Mouse (Mus musculus): Measurements from ENCODE around the gene Rimbp3. TPM values are rescaled to one million over a fixed set of nuclear protein-coding genes. Genes with fewer than 3 reads are reported as not detected.

Rimbp3 gene
- total and polyA plus RNA-seq, 2 experiments from 2014 or later = 0.11 to 0.61 TPM

GRCm38 (mm10) chr16:17177623-17178170, 30.7 kb upstream of the Rimbp3 start:
- WGBS = 85% methylated on average over 1 of the region's 1 CpGs
- ATAC-seq (ENCODE audit: insufficient read depth, low read depth) (no peak), DNase-seq (ENCODE audit: low spot score) (no peak)
- Histone ChIP-seq H3K27ac (ENCODE audit: low read depth) (no peak overlapping the region), H3K27me3 (ENCODE audit: control insufficient read depth, insufficient read depth, low read length) (no peaks in the 10 kb centered on the region), H3K36me3 (replicated peaks; ENCODE audit: control insufficient read depth, insufficient read depth, low read length) (peaks cover 40% of the 10 kb centered on the region), H3K9me3 (replicated peaks; ENCODE audit: control insufficient read depth, low read length) (no peaks in the 10 kb centered on the region), H3K4me1 (ENCODE audit: control insufficient read depth, insufficient read depth) (peaks cover 6% of the 10 kb centered on the region; the same call in 1 of the 2 replicates), H3K9ac (replicated peaks; ENCODE audit: low read depth, low read length) (no peak overlapping the region), H3K4me2 (ENCODE audit: low read depth, low read length) (no peak overlapping the region), H3K4me3 (ENCODE audit: low read depth, low read length) (no peak overlapping the region)
- TF ChIP-seq CTCF (IDR thresholded peaks at IDR 0.05; ENCODE audit: low read depth) (no peak), EP300 (IDR thresholded peaks at IDR 0.05; ENCODE audit: low read depth) (no peak)

- 92% methylated on average over 3 of the region's 3 CpGs for WGBS
- ATAC-seq (ENCODE audit: insufficient read depth, low read depth) (no peak), DNase-seq (ENCODE audit: low spot score) (no peak)
- Histone ChIP-seq H3K9ac (replicated peaks; ENCODE audit: low read depth, low read length) (no peak overlapping the region), H3K4me3 (ENCODE audit: low read depth, low read length) (no peak overlapping the region), H3K4me1 (ENCODE audit: control insufficient read depth, insufficient read depth) (peaks cover 6% of the 10 kb centered on the region; the same call in 1 of the 2 replicates), H3K4me2 (ENCODE audit: low read depth, low read length) (no peak overlapping the region), H3K27ac (ENCODE audit: low read depth) (no peak overlapping the region), H3K9me3 (replicated peaks; ENCODE audit: control insufficient read depth, low read length) (no peaks in the 10 kb centered on the region), H3K27me3 (ENCODE audit: control insufficient read depth, insufficient read depth, low read length) (no peaks in the 10 kb centered on the region), H3K36me3 (replicated peaks; ENCODE audit: control insufficient read depth, insufficient read depth, low read length) (peaks cover 22% of the 10 kb centered on the region)
- TF ChIP-seq EP300 (IDR thresholded peaks at IDR 0.05; ENCODE audit: low read depth) (no peak), CTCF (IDR thresholded peaks at IDR 0.05; ENCODE audit: low read depth) (no peak)
These were observed 28.7 kb upstream of the Rimbp3 start for GRCm38 (mm10) chr16:17179706-17180105.

DNA sequence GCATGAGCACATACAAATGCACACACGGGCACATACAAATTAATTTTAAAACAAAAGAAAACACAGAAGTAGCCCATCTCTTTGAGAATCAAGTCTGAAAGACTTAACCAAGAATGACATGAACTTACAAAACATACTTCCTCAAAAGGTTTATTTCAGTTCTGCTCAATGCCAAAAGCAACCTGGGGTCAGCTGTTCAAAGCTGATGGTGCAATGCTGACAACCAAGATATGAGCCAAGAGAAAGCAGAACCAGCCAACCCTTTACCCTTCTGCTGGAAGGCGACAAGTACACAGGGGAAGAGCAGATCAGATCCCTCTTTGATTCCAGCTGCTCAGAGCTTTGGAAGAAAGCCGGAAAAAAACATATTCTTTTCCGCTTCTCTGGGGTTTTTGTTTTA, 27.0 kb upstream of the Rimbp3 start:
- Histone ChIP-seq H3K9me3 (replicated peaks; ENCODE audit: control insufficient read depth, low read length) (no peaks in the 10 kb centered on the region), H3K27me3 (ENCODE audit: control insufficient read depth, insufficient read depth, low read length) (no peaks in the 10 kb centered on the region), H3K4me1 (ENCODE audit: control insufficient read depth, insufficient read depth) (peaks cover 6% of the 10 kb centered on the region; the same call in 1 of the 2 replicates), H3K36me3 (replicated peaks; ENCODE audit: control insufficient read depth, insufficient read depth, low read length) (peaks cover 12% of the 10 kb centered on the region; the same call in 1 of the 2 replicates), H3K27ac (ENCODE audit: low read depth) (0 out of 2 replicates have a peak overlapping the region, but pooled peaks have one; percentile 7), H3K4me3 (ENCODE audit: low read depth, low read length) (no peak overlapping the region), H3K4me2 (ENCODE audit: low read depth, low read length) (no peak overlapping the region), H3K9ac (replicated peaks; ENCODE audit: low read depth, low read length) (no peak overlapping the region)
- no peak for ATAC-seq (ENCODE audit: insufficient read depth, low read depth)
- no peak for DNase-seq (ENCODE audit: low spot score)
- no peak for TF ChIP-seq CTCF (IDR thresholded peaks at IDR 0.05; ENCODE audit: low read depth)
- TF ChIP-seq EP300 (IDR thresholded peaks at IDR 0.05; ENCODE audit: low read depth) = no peak
- WGBS = 56% methylated on average over 4 of the region's 4 CpGs

DNA sequence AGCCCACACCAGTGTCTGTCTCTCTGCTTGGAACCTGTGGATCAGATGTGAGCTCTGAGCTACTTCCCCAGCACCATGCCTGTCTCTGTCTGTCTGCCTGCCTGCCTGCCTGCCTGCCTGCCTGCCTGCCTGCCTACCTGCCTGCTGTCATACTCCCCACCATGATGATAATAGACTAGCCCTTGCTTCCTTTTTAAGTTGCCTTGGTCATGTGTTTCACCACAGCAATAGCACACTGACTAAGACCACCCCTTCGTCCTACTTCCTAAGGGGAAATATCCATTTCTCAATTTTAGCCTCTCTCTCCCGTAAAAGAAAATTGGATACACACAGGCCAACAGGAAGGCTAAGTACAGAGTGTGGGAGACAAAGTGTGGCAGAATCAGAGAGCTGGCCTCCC, 26.3 kb upstream of the Rimbp3 start:
- ATAC-seq (ENCODE audit: insufficient read depth, low read depth) (no peak), DNase-seq (ENCODE audit: low spot score) (no peak)
- no peak for TF ChIP-seq EP300 (IDR thresholded peaks at IDR 0.05; ENCODE audit: low read depth)
- TF ChIP-seq CTCF (IDR thresholded peaks at IDR 0.05; ENCODE audit: low read depth) = no peak
- peaks cover 12% of the 10 kb centered on the region; the same call in 1 of the 2 replicates for H3K36me3 ChIP-seq (replicated peaks; ENCODE audit: control insufficient read depth, insufficient read depth, low read length)
- no peak overlapping the region for H3K9ac ChIP-seq (replicated peaks; ENCODE audit: low read depth, low read length)
- H3K9me3 ChIP-seq (replicated peaks; ENCODE audit: control insufficient read depth, low read length) = no peaks in the 10 kb centered on the region
- no peak overlapping the region for H3K27ac ChIP-seq (ENCODE audit: low read depth)
- no peaks in the 10 kb centered on the region for H3K27me3 ChIP-seq (ENCODE audit: control insufficient read depth, insufficient read depth, low read length)
- H3K4me3 ChIP-seq (ENCODE audit: low read depth, low read length) = no peak overlapping the region
- H3K4me2 ChIP-seq (ENCODE audit: low read depth, low read length) = no peak overlapping the region
- 68% methylated on average over 2 of the region's 2 CpGs for WGBS
- no peaks in the 10 kb centered on the region; the same call in 1 of the 2 replicates for H3K4me1 ChIP-seq (ENCODE audit: control insufficient read depth, insufficient read depth)

DNA sequence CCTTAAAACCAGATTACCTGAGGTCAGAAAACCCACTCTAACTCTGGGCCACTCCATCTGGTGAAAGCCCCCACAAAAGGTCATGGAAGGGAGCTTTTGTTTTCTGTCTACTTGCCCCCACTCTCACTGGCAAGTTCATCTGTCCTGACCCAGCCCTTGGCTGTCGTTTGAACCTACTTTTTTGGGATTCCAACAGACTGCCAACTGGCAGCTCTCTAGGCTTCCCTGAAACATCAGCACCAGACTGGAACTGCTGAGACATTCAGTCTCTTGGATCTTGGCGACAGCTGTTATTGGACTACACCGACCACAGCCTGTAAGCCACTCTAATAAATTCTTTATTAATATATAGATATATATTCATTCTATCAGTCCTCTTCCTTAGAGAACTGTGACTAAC, 25.4 kb upstream of the Rimbp3 start:
- Histone ChIP-seq H3K4me3 (ENCODE audit: low read depth, low read length) (no peak overlapping the region), H3K27me3 (ENCODE audit: control insufficient read depth, insufficient read depth, low read length) (no peaks in the 10 kb centered on the region), H3K9me3 (replicated peaks; ENCODE audit: control insufficient read depth, low read length) (no peaks in the 10 kb centered on the region), H3K27ac (ENCODE audit: low read depth) (no peak overlapping the region), H3K36me3 (replicated peaks; ENCODE audit: control insufficient read depth, insufficient read depth, low read length) (peaks cover 5% of the 10 kb centered on the region; the same call in 1 of the 2 replicates), H3K9ac (replicated peaks; ENCODE audit: low read depth, low read length) (no peak overlapping the region), H3K4me2 (ENCODE audit: low read depth, low read length) (no peak overlapping the region), H3K4me1 (ENCODE audit: control insufficient read depth, insufficient read depth) (no peaks in the 10 kb centered on the region; the same call in 1 of the 2 replicates)
- WGBS = 68% methylated on average over 3 of the region's 3 CpGs
- TF ChIP-seq CTCF (IDR thresholded peaks at IDR 0.05; ENCODE audit: low read depth) (no peak), EP300 (IDR thresholded peaks at IDR 0.05; ENCODE audit: low read depth) (no peak)
- DNase-seq (ENCODE audit: low spot score) (no peak), ATAC-seq (ENCODE audit: insufficient read depth, low read depth) (no peak)

DNA sequence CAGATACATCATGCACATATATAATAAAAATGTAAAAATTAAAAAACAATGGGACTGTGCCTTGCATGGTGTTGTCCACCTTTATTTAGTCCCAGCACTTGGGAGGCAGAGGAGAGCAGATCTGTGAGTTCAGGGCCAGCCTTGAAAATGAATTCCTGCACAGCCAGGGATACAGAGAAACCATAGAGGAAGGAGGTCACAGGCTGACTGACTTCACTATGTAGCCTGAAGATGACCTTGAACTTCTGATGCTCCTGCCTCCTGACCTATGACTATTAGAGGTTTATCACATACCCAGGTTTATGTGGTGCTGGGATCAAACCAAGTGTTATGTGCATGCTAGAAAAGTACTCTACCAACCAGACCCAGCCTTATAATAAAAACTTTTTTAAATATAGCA, 22.9 kb upstream of the Rimbp3 start:
- DNase-seq (ENCODE audit: low spot score) = no peak
- no peak for ATAC-seq (ENCODE audit: insufficient read depth, low read depth)
- Histone ChIP-seq H3K4me3 (ENCODE audit: low read depth, low read length) (no peak overlapping the region), H3K27ac (ENCODE audit: low read depth) (no peak overlapping the region), H3K4me1 (ENCODE audit: control insufficient read depth, insufficient read depth) (no peaks in the 10 kb centered on the region; the same call in 1 of the 2 replicates), H3K4me2 (ENCODE audit: low read depth, low read length) (no peak overlapping the region), H3K9ac (replicated peaks; ENCODE audit: low read depth, low read length) (no peak overlapping the region), H3K36me3 (replicated peaks; ENCODE audit: control insufficient read depth, insufficient read depth, low read length) (no peaks in the 10 kb centered on the region; the same call in 1 of the 2 replicates), H3K27me3 (ENCODE audit: control insufficient read depth, insufficient read depth, low read length) (no peaks in the 10 kb centered on the region), H3K9me3 (replicated peaks; ENCODE audit: control insufficient read depth, low read length) (no peaks in the 10 kb centered on the region)
- TF ChIP-seq EP300 (IDR thresholded peaks at IDR 0.05; ENCODE audit: low read depth) = no peak
